Mouse (Mus musculus) B cell, adult 67 days (primary cell): ENCODE data around the gene Clec16a. TPM values are rescaled to one million over a fixed set of nuclear protein-coding genes. Genes with fewer than 3 reads are reported as not detected.

Experiments
- total RNA-seq, 2 experiments: library from RNA; stranded (reverse); gene quantifications; 4 replicates each; pipeline ENCODE4 v1.2.4; 2023

The Clec16a gene
- 10 to 100 TPM; 39.3 to 39.9 TPM for total RNA-seq

DNA sequence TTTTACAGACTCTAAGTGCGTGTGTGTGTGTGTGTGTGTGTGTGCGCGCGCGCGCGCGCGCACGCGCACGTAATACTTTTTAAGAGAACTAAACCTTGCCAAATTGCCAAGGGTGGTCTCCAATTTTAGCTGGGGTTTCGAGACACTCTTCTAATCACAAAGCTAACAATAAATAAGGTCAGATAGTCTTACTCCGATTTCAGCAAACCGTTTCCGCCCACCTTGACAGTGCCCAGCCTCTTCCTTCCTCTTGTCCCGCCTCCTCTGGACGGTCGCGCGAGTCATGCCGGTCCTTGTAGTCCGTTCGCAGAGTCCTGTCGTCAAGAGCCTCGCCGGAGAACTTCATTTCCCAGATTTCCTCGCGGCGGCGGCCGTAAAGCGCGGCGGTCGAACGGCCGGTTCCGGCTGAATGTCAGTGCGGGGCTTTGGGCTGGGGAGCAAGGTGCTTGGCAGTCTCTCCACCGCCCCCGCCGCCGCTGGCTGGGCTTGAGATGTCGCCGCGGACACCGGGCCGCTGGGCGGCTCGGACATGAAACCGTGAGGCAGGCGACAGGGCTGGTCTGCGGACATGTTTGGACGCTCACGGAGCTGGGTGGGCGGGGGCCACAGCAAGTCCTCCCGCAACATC is at the start of gene Clec16a:
Gene Clec16a (plus strand): TSS at position 345 of the 628 bp plus-strand sequence.

DNA sequence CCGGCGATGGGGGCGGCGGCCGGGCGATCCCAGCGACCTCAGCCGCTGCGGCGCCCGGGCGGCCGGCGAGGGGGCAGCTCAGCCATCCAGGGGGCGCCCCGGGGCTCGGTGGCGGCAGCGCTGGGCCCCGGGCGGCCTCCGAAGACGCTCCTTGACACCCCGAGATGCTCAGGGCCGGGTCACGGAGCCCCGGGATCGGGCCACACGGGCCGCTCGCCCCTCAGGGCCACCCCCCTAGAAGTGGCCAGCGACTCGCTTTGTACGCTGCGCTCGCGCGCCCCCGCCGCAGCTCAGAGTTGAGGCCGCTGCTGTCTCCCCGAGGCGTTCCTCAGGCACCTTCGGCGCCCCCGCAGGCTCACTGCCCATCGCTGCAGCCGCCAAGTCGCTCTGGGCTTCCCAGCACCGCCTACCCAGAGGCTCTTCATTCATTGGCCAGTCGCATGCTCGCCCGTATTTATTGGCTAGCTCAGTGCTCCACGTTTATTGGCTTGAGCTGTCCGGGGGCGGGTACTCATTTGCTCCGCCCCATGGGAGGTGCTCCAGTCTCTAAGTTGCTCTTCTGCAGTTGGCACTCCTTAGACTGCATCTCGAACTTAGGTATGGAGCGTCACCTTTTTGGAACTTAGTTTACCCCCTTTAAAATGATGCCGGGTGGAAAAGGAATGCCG is 2.3 kb upstream of the Clec16a start, which contains the start of gene Dexi:
Gene Dexi (minus strand): TSS at position 357 of the 668 bp plus-strand sequence.

DNA sequence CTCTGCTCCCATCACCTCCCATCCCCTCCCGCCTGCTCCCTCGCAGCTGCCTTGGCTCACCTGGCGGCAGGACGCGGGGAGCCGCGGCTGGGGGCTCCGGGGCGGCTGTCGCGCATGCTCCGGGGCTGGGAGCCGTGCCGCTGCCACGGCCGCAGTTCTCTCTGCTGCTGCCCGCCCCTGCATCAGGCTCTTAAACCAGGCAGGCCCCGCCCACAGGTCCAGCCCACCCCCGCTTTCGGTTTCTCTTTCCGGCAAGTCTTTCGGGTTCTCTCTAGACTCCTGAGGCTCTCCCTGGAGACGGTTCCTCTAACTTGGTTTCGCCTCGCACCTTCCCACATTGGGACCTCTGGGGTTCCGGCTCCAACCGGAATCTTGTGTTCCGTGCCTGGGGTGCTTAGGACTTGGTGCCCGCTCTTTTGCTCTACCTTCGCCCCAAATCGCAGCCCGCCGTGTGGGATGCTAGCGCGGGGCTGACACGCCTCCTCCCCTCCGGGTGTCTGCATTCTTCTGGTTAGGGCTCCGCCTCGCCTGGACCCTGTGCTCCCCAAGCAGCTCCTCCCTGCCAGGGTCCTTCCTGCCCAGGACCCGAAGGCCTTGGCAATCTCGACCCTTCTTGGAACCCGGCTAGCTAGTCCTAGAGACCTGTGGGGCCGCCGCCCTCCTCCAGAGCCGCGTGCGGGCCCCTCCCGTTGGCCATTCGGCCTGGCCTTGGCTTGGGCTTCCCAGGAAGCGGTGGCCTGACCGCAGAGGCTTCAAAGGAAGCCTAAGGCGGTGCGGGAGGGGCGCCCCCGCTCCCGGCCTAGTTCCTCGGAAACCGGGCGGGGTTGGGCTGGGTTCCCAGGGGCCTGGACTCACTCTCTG is 240.5 kb downstream of the Clec16a start, which contains the start of gene Socs1:
Gene Socs1 (minus strand): TSS at position 166 of the 861 bp plus-strand sequence.

DNA sequence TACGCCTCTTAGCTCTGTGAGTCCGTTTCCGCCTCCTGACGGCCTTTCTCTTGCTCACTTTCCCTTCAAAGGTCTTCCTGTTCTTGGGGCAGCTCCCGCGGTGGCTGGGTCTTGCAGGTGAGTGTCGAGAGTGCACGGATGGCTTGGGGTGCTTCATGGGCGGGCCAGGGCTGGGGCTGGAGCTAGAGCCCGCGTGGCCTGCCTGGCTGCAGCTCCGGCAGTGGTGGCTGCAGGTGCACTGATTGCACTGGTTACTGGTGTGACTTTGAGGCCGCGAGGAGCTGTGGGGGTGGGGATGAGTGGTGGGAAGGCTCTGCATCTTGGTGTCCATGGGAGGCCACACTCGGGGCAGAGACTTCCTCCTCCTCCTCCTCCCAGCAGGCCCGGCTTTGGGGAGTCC is 243.1 kb downstream of the Clec16a start, which contains the start of gene Tnp2:
Gene Tnp2 (minus strand): TSS at position 390 of the 400 bp plus-strand sequence.

DNA sequence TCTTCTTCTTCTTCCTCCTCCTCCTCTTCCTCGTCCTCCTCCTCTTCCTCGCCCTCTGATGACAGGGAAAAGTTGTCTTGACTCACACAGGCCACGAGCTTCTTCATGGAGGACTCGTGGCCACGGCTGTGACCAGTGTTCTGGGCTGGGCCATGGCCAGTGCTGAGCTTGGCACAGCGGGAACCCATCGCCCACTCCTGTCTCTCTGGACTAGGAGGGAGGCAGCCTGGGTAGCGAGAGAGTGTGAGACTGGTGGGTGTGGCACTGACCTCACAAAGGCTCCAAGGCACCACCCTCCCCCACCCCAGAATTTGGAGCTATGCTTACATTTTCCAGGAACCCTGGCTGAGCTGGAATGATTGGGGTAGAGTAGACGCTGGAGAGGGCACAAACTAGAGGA is 245.6 kb downstream of the Clec16a start, which contains the start of gene Prm3:
Gene Prm3 (minus strand): TSS at position 213 of the 400 bp plus-strand sequence.

Other genes starting within 250 kb of the Clec16a start
- gene Emp2, start 231.4 kb upstream of the Clec16a start, total RNA-seq, result under 1 TPM in 1 of 2 experiments, not detected in 1; 0.12 TPM
- not detected for gene Tekt5, start 149.8 kb upstream of the Clec16a start, total RNA-seq
- gene Nubp1, start 133.4 kb upstream of the Clec16a start, total RNA-seq, result 10 to 100 TPM; 60.5 to 75.0 TPM
- not detected for gene Tvp23a, start 98.0 kb upstream of the Clec16a start, total RNA-seq
- gene Ciita, start 65.3 kb upstream of the Clec16a start, total RNA-seq, result 100 to 1,000 TPM; 292 to 393 TPM
- gene Dexi, start 2.3 kb upstream of the Clec16a start, total RNA-seq, result 10 to 100 TPM; 17.7 to 25.9 TPM
- 1 to 10 TPM; 3.2 to 3.9 TPM for gene Socs1, start 240.2 kb downstream of the Clec16a start, total RNA-seq
- not detected for gene Tnp2, start 243.3 kb downstream of the Clec16a start, total RNA-seq
- not detected for gene Prm3, start 245.6 kb downstream of the Clec16a start, total RNA-seq